Mouse (Mus musculus) gastrocnemius, postnatal 10 days (tissue): Measurements from ENCODE around the gene Bbs12. TPM values are rescaled to one million over a fixed set of nuclear protein-coding genes. Genes with fewer than 3 reads are reported as not detected.
A peak's percentile ranks its signal among the peaks of the same experiment; 100 is the strongest.

ENCODE experiments used
- DNase-seq: peaks from one replicate; pipeline ENCODE4 v3.0.0; 2021; ENCODE audit warnings: mixed read lengths
- long read RNA-seq, 2 experiments: library from polyadenylated mRNA; stranded (forward); transcript quantifications; one replicate each; pipeline ENCODE4 v2.0.0; 2021
- total RNA-seq, 2 experiments: library from RNA; stranded (reverse); gene quantifications; 2 replicates each; pipeline ENCODE4 v1.2.3; 2021

The Bbs12 gene
- total RNA-seq, result 1 to 10 TPM; 1.1 to 1.6 TPM
- long read RNA-seq, experiment 1, partial matches to known transcripts, result 0 of 1 reads
- long read RNA-seq, experiment 1, other reads (novel, unspliced or antisense), result 0 of 1 reads
- long read RNA-seq, experiment 2, result 0 reads

GRCm38 (mm10) chr3:37312370-37312941 is at the start of gene Bbs12, which contains the start of gene Cetn4:
Bbs12 (plus strand) TSS chr3:37312554.
Cetn4 (minus strand) TSS chr3:37312708.
- DNase-seq, result peak; percentile 98

- DNase-seq, result no peak
Observed at GRCm38 (mm10) chr3:37268338-37268737, 44.0 kb upstream of the Bbs12 start.

GRCm38 (mm10) chr3:37269926-37270325 is 42.4 kb upstream of the Bbs12 start:
- no peak for DNase-seq

- peak; percentile 59 for DNase-seq
Observed at GRCm38 (mm10) chr3:37271209-37271608, 41.1 kb upstream of the Bbs12 start.

GRCm38 (mm10) chr3:37273092-37273491 is 39.3 kb upstream of the Bbs12 start:
- DNase-seq, result no peak

GRCm38 (mm10) chr3:37274661-37275060 is 37.7 kb upstream of the Bbs12 start:
- DNase-seq, result no peak

- DNase-seq, result no peak
Observed at GRCm38 (mm10) chr3:37280221-37280620, 32.1 kb upstream of the Bbs12 start.

- DNase-seq, result no peak
Observed at GRCm38 (mm10) chr3:37280871-37281270, 31.5 kb upstream of the Bbs12 start.

GRCm38 (mm10) chr3:37282299-37282922 is 29.9 kb upstream of the Bbs12 start:
- DNase-seq, result no peak

- no peak for DNase-seq
Observed at GRCm38 (mm10) chr3:37283234-37283633, 29.1 kb upstream of the Bbs12 start.

GRCm38 (mm10) chr3:37289237-37289636 is 23.1 kb upstream of the Bbs12 start:
- no peak for DNase-seq

GRCm38 (mm10) chr3:37290881-37291541 is 21.3 kb upstream of the Bbs12 start:
- no peak for DNase-seq

- DNase-seq, result no peak
Observed at GRCm38 (mm10) chr3:37291929-37292328, 20.4 kb upstream of the Bbs12 start.

GRCm38 (mm10) chr3:37292654-37293053 is 19.7 kb upstream of the Bbs12 start:
- no peak for DNase-seq

GRCm38 (mm10) chr3:37299470-37299869 is 12.9 kb upstream of the Bbs12 start:
- no peak for DNase-seq

GRCm38 (mm10) chr3:37302685-37303084 is 9.7 kb upstream of the Bbs12 start:
- DNase-seq, result peak; percentile 28

- DNase-seq, result no peak
Observed at GRCm38 (mm10) chr3:37303392-37304139, 8.8 kb upstream of the Bbs12 start.

- peak; percentile 7 for DNase-seq
Observed at GRCm38 (mm10) chr3:37311897-37312369, 421 bp upstream of the Bbs12 start.

GRCm38 (mm10) chr3:37313371-37313770 is 1.0 kb downstream of the Bbs12 start:
- DNase-seq, result no peak

- DNase-seq, result no peak
Observed at GRCm38 (mm10) chr3:37316233-37316632, 3.9 kb downstream of the Bbs12 start.

- DNase-seq, result no peak
Observed at GRCm38 (mm10) chr3:37324310-37324709, 12.0 kb downstream of the Bbs12 start.

GRCm38 (mm10) chr3:37325317-37326112 is 13.2 kb downstream of the Bbs12 start:
- DNase-seq, result no peak
